Mouse (Mus musculus) liver, embryonic 14.5 days (tissue): ENCODE measurements around the gene Apoa4. TPM values are rescaled to one million over a fixed set of nuclear protein-coding genes. Genes with fewer than 3 reads are reported as not detected.
A peak's percentile ranks its signal among the peaks of the same experiment; 100 is the strongest.

ENCODE experiments used
- ATAC-seq: fragments of 200-750 bp; cut with Nextera tagmentation; 2 replicates; pipeline ENCODE4 v1.8.0; 2017; ENCODE audit warnings: moderate number of reproducible peaks, mild to moderate bottlenecking, moderate library complexity; ENCODE audit not compliant: insufficient read depth
- DNase-seq, 3 experiments: peaks; one replicate each; pipeline ENCODE4 v3.0.0-alpha.2; 2012 to 2013; ENCODE audit warnings: low read depth in 3 of 3, low spot score in 3 of 3
- H3K27ac ChIP-seq: fragments of 300-500 bp; sonication (generic); 2 replicates; pipeline ENCODE4 v1.5.1; 2014; ENCODE audit warnings: moderate library complexity, mild to moderate bottlenecking, control low read depth, inconsistent platforms
- H3K27me3 ChIP-seq: fragments of 300-500 bp; sonication (generic); 2 replicates; pipeline ENCODE4 v1.6.1; 2014; ENCODE audit warnings: mild to moderate bottlenecking, low read length, moderate library complexity; ENCODE audit not compliant: control insufficient read depth, insufficient read depth
- H3K36me3 ChIP-seq: fragments of 300-500 bp; sonication (generic); replicated peaks from 2 replicates; pipeline ENCODE4 v1.6.1; 2014; ENCODE audit warnings: low read depth; ENCODE audit not compliant: control insufficient read depth, insufficient read depth
- H3K4me1 ChIP-seq, 2 experiments: fragments of 200-500 bp in 1 of 2; fragments of 300-500 bp in 1 of 2; sonication (generic) in 1 of 2; replicated peaks; 2 replicates each; pipeline ENCODE4 v1.6.1; 2012 to 2014; ENCODE audit warnings: antibody characterized with exemption in 1 of 2, inconsistent platforms in 1 of 2, low read length in 1 of 2; ENCODE audit not compliant: control insufficient read depth in 2 of 2, insufficient read depth in 2 of 2
- H3K4me2 ChIP-seq: fragments of 300-500 bp; sonication (generic); 2 replicates; pipeline ENCODE4 v1.6.1; 2014; ENCODE audit warnings: low read depth, mild to moderate bottlenecking, control low read depth, moderate library complexity
- H3K4me3 ChIP-seq, 2 experiments: fragments of 200-500 bp in 1 of 2; fragments of 300-500 bp in 1 of 2; sonication (generic) in 1 of 2; 2 replicates each; pipeline ENCODE4 v1.5.1; 2012 to 2014; ENCODE audit warnings: low read depth in 2 of 2, low read length in 2 of 2, mild to moderate bottlenecking in 2 of 2, control low read depth in 1 of 2, inconsistent platforms in 1 of 2, moderate library complexity in 1 of 2; ENCODE audit not compliant: insufficient read depth in 1 of 2
- H3K9ac ChIP-seq: fragments of 300-500 bp; sonication (generic); replicated peaks from 2 replicates; pipeline ENCODE4 v1.6.1; 2014; ENCODE audit warnings: mild to moderate bottlenecking, control low read depth, moderate library complexity
- H3K9me3 ChIP-seq: fragments of 300-500 bp; sonication (generic); 2 replicates; pipeline ENCODE4 v1.6.1; 2016; ENCODE audit warnings: low read length, mixed read lengths; ENCODE audit not compliant: control insufficient read depth
- CTCF ChIP-seq: IDR thresholded peaks from 2 replicates; pipeline ENCODE4 v1.5.1; 2016; ENCODE audit warnings: antibody characterized with exemption, low read depth, control low read depth
- EP300 ChIP-seq: IDR thresholded peaks from 2 replicates; pipeline ENCODE4 v1.6.1; 2016; ENCODE audit warnings: antibody characterized with exemption, low read depth
- WGBS: fragments of 180-500 bp; shearing (Covaris S2); extraction: QIAGEN DNeasy Blood & Tissue Kit; methylation state at CpG from one replicate; pipeline ENCODE4 v1.1.7; 2014; ENCODE audit not compliant: insufficient replicate concordance; 5-methylcytosine and 5-hydroxymethylcytosine counted together
- polyA plus RNA-seq, 2 experiments: library from polyadenylated mRNA; depleted of rRNA in 1 of 2; stranded (reverse) in 1 of 2; unstranded in 1 of 2; fragments of >200 nt; fragmentation: Nextera tagmentation in 1 of 2; extraction: Ambion mirVana in 1 of 2; gene quantifications; 2 replicates each; pipeline versions ENCODE4 v1.2.1 to v1.2.3; 2012 to 2014

Apoa4 gene
- polyA plus RNA-seq (2012; rRNA removed) (0.02 TPM in 1 of 2 replicates, not detected in the other), polyA plus RNA-seq (2014; fragmentation: Nextera tagmentation; extraction: Ambion mirVana) (not detected in 2 replicates)

GRCm38 (mm10) chr9:46240526-46241153 is at the start of gene Apoa4:
Apoa4 (plus strand) TSS chr9:46240696.
- Histone ChIP-seq H3K27me3 (no peaks in the 10 kb centered on the region), H3K27ac (no peak within 1 kb of the TSS), H3K4me3 (no peak within 1 kb of the TSS), H3K9me3 (no peaks in the 10 kb centered on the region), H3K4me1 (peaks cover 2 to 6% of the 10 kb centered on the region in 2 experiments; a peak in 3 of 4 replicates), H3K36me3 (no peaks in the 10 kb centered on the region), H3K4me2 (no peak within 1 kb of the TSS), H3K9ac (no peak within 1 kb of the TSS)
- 53% methylated on average over 7 of the region's 7 CpGs for WGBS
- TF ChIP-seq CTCF (no peak), EP300 (no peak)
- ATAC-seq (no peak), DNase-seq (no peak)

- ATAC-seq (no peak), DNase-seq (no peak)
- H3K4me3 ChIP-seq, result no peak overlapping the region
- no peak overlapping the region for H3K27ac ChIP-seq
- no peaks in the 10 kb centered on the region for H3K27me3 ChIP-seq
- no peak overlapping the region for H3K4me2 ChIP-seq
- WGBS, result 61% methylated on average over 8 of the region's 8 CpGs
- TF ChIP-seq EP300 (no peak), CTCF (no peak)
- no peaks in the 10 kb centered on the region for H3K9me3 ChIP-seq
- H3K9ac ChIP-seq, result no peak overlapping the region
- no peaks in the 10 kb centered on the region for H3K4me1 ChIP-seq
- H3K36me3 ChIP-seq, result no peaks in the 10 kb centered on the region
Measured at GRCm38 (mm10) chr9:46191234-46191633, 49.3 kb upstream of the Apoa4 start.

GRCm38 (mm10) chr9:46191644-46192043 is 48.9 kb upstream of the Apoa4 start:
- Histone ChIP-seq H3K27ac (no peak overlapping the region), H3K9ac (no peak overlapping the region), H3K36me3 (no peaks in the 10 kb centered on the region), H3K27me3 (no peaks in the 10 kb centered on the region), H3K9me3 (no peaks in the 10 kb centered on the region), H3K4me3 (no peak overlapping the region), H3K4me1 (no peaks in the 10 kb centered on the region; a peak in 1 of 4 replicates), H3K4me2 (no peak overlapping the region)
- 40% methylated on average over 1 of the region's 1 CpGs for WGBS
- TF ChIP-seq EP300 (no peak), CTCF (peak; percentile 21; the same call in 1 of the 2 replicates)
- ATAC-seq (no peak), DNase-seq (no peak)

GRCm38 (mm10) chr9:46192642-46193041 is 47.9 kb upstream of the Apoa4 start:
- 75% methylated on average over 6 of the region's 6 CpGs for whole genome bisulfite sequencing
- H3K9me3 ChIP-seq, result no peaks in the 10 kb centered on the region
- DNase-seq, result no peak
- H3K4me2 ChIP-seq, result no peak overlapping the region
- H3K4me1 ChIP-seq, result peaks cover 0 to 6% of the 10 kb centered on the region in 2 experiments; a peak in 1 of 4 replicates
- no peak for ATAC-seq
- no peak overlapping the region for H3K4me3 ChIP-seq
- no peaks in the 10 kb centered on the region for H3K36me3 ChIP-seq
- TF ChIP-seq EP300, result no peak
- no peak for TF ChIP-seq CTCF
- no peak overlapping the region for H3K27ac ChIP-seq
- no peaks in the 10 kb centered on the region for H3K27me3 ChIP-seq
- H3K9ac ChIP-seq, result no peak overlapping the region

GRCm38 (mm10) chr9:46194809-46195208 is 45.7 kb upstream of the Apoa4 start:
- Histone ChIP-seq H3K4me3 (no peak overlapping the region), H3K4me2 (no peak overlapping the region), H3K9ac (no peak overlapping the region), H3K36me3 (no peaks in the 10 kb centered on the region), H3K27ac (no peak overlapping the region), H3K27me3 (no peaks in the 10 kb centered on the region), H3K4me1 (peaks cover 0 to 9% of the 10 kb centered on the region in 2 experiments; a peak in 2 of 4 replicates), H3K9me3 (no peaks in the 10 kb centered on the region)
- DNase-seq, result no peak
- ATAC-seq, result no peak
- 70% methylated on average over 9 of the region's 9 CpGs for WGBS
- TF ChIP-seq CTCF, result no peak
- no peak for TF ChIP-seq EP300
